Mouse (Mus musculus) natural killer cell, adult 2 months (primary cell): Measurements from ENCODE around the gene Hint2.

Experiments
- DNase-seq, 2 experiments: peaks; one replicate each; pipeline ENCODE4 v3.0.0; 2022; ENCODE audit warnings: low spot score in 2 of 2

Hint2 gene

GRCm38 (mm10) chr4:43604751-43605685 is 51.2 kb downstream of the Hint2 start:
- DNase-seq = no peak
